Mouse (Mus musculus) heart, embryonic 14.5 days (tissue): ENCODE results near the gene Pan3. TPM values are rescaled to one million over a fixed set of nuclear protein-coding genes. Genes with fewer than 3 reads are reported as not detected.
A peak's percentile ranks its signal among the peaks of the same experiment; 100 is the strongest.

Source experiments
- ATAC-seq: fragments of 200-750 bp; cut with Nextera tagmentation; 2 replicates; pipeline ENCODE4 v1.8.0; 2017; ENCODE audit warnings: low read depth, moderate TSS enrichment; ENCODE audit not compliant: insufficient number of reproducible peaks, insufficient read depth, low FRiP score
- H3K27ac ChIP-seq, 2 experiments: fragments of 200-500 bp in 1 of 2; fragments of 300-500 bp in 1 of 2; sonication (generic) in 1 of 2; replicated peaks in 1 of 2; 2 replicates each; pipeline ENCODE4 v1.5.1; 2012 to 2014; ENCODE audit warnings: low read depth in 2 of 2, low read length in 2 of 2, control low read depth in 1 of 2, mild to moderate bottlenecking in 1 of 2, mixed read lengths in 1 of 2; ENCODE audit not compliant: control insufficient read depth in 1 of 2, insufficient read depth in 1 of 2
- H3K27me3 ChIP-seq: fragments of 300-500 bp; sonication (generic); 2 replicates; pipeline ENCODE4 v1.6.1; 2014; ENCODE audit warnings: mild to moderate bottlenecking, low read length, control low read depth; ENCODE audit not compliant: control insufficient read depth, insufficient read depth
- H3K36me3 ChIP-seq: fragments of 300-500 bp; sonication (generic); 2 replicates; pipeline ENCODE4 v1.6.1; 2014; ENCODE audit warnings: mild to moderate bottlenecking, control low read depth, low read length, mixed read lengths; ENCODE audit not compliant: control insufficient read depth, insufficient read depth
- H3K4me1 ChIP-seq, 2 experiments: fragments of 200-500 bp in 1 of 2; fragments of 300-500 bp in 1 of 2; sonication (generic) in 1 of 2; 2 replicates each; pipeline ENCODE4 v1.6.1; 2012 to 2014; ENCODE audit warnings: low read length in 2 of 2, control low read depth in 1 of 2, mixed read lengths in 1 of 2; ENCODE audit not compliant: control insufficient read depth in 2 of 2, insufficient read depth in 2 of 2
- H3K4me2 ChIP-seq: fragments of 300-500 bp; sonication (generic); 2 replicates; pipeline ENCODE4 v1.6.1; 2014; ENCODE audit warnings: mild to moderate bottlenecking, low read length
- H3K4me3 ChIP-seq, 2 experiments: fragments of 200-500 bp in 1 of 2; fragments of 300-500 bp in 1 of 2; sonication (generic) in 1 of 2; 2 replicates each; pipeline ENCODE4 v1.5.1; 2012 to 2014; ENCODE audit warnings: low read length in 2 of 2, mild to moderate bottlenecking in 2 of 2, control low read depth in 1 of 2, low read depth in 1 of 2, moderate library complexity in 1 of 2; ENCODE audit not compliant: control insufficient read depth in 1 of 2, insufficient read depth in 1 of 2
- H3K9ac ChIP-seq: fragments of 300-500 bp; sonication (generic); 2 replicates; pipeline ENCODE4 v1.6.1; 2014; ENCODE audit warnings: mild to moderate bottlenecking, low read length
- H3K9me3 ChIP-seq: fragments of 300-500 bp; sonication (generic); 2 replicates; pipeline ENCODE4 v1.6.1; 2016; ENCODE audit warnings: low read length, control low read depth; ENCODE audit not compliant: control insufficient read depth
- WGBS: fragments of 180-500 bp; shearing (Covaris S2); extraction: QIAGEN DNeasy Blood & Tissue Kit; methylation state at CpG from one replicate; pipeline ENCODE4 v1.1.7; 2014; 5-methylcytosine and 5-hydroxymethylcytosine counted together
- polyA plus RNA-seq: library from polyadenylated mRNA; unstranded; fragments of >200 nt; fragmentation: Nextera tagmentation; extraction: Ambion mirVana; gene quantifications from 2 replicates; pipeline ENCODE4 v1.2.1, GENCODE M21; 2014

Gene Pan3
- polyA plus RNA-seq, 1 experiment from 2014 or later = 55.8 TPM

GRCm38 (mm10) chr5:147564140-147564590 is 134.2 kb downstream of the Pan3 start:
- no peak overlapping the region for H3K4me3 ChIP-seq
- ATAC-seq = no peak
- H3K4me2 ChIP-seq = peak overlapping the region; percentile 21; the same call in 1 of the 2 replicates

GRCm38 (mm10) chr5:147565444-147565843 is 135.5 kb downstream of the Pan3 start:
- 82% methylated on average over 7 of the region's 7 CpGs for WGBS
- no peak for ATAC-seq
- H3K27me3 ChIP-seq = no peaks in the 10 kb centered on the region

More at GRCm38 (mm10) chr5:147564140-147564590, 134.2 kb downstream of the Pan3 start:
- Histone ChIP-seq H3K27me3 (no peaks in the 10 kb centered on the region), H3K9me3 (no peaks in the 10 kb centered on the region), H3K9ac (no peak overlapping the region), H3K27ac (no peak overlapping the region), H3K4me1 (no peaks in the 10 kb centered on the region; a peak in 1 of 4 replicates), H3K36me3 (0 out of 2 replicates have a peak, but pooled peaks cover 3% of the 10 kb centered on the region)
- 44% methylated on average over 16 of the region's 16 CpGs for WGBS

GRCm38 (mm10) chr5:147566335-147566734 is 136.4 kb downstream of the Pan3 start:
- Histone ChIP-seq H3K9ac (no peak overlapping the region), H3K4me3 (no peak overlapping the region), H3K4me2 (no peak overlapping the region), H3K9me3 (no peaks in the 10 kb centered on the region), H3K27me3 (no peaks in the 10 kb centered on the region), H3K36me3 (0 out of 2 replicates have a peak, but pooled peaks cover 3% of the 10 kb centered on the region), H3K27ac (no peak overlapping the region), H3K4me1 (no peaks in the 10 kb centered on the region; a peak in 1 of 4 replicates)
- ATAC-seq = no peak
- WGBS = 33% methylated on average over 7 of the region's 7 CpGs

More at GRCm38 (mm10) chr5:147565444-147565843, 135.5 kb downstream of the Pan3 start:
- no peak overlapping the region for H3K4me3 ChIP-seq
- no peak overlapping the region for H3K9ac ChIP-seq
- H3K27ac ChIP-seq = no peak overlapping the region
- no peaks in the 10 kb centered on the region; a peak in 1 of 4 replicates for H3K4me1 ChIP-seq
- 0 out of 2 replicates have a peak, but pooled peaks cover 3% of the 10 kb centered on the region for H3K36me3 ChIP-seq
- H3K9me3 ChIP-seq = no peaks in the 10 kb centered on the region
- H3K4me2 ChIP-seq = no peak overlapping the region

- Histone ChIP-seq H3K9me3 (no peaks in the 10 kb centered on the region), H3K27ac (no peak overlapping the region), H3K4me1 (peaks cover 2 to 3% of the 10 kb centered on the region in 2 experiments; a peak in 3 of 4 replicates), H3K4me2 (no peak overlapping the region), H3K27me3 (no peaks in the 10 kb centered on the region), H3K36me3 (no peaks in the 10 kb centered on the region), H3K9ac (no peak overlapping the region), H3K4me3 (no peak overlapping the region)
- WGBS = 69% methylated on average over 7 of the region's 7 CpGs
- ATAC-seq = no peak
These were observed 142.7 kb downstream of the Pan3 start for GRCm38 (mm10) chr5:147572695-147573094.

- H3K4me1 ChIP-seq = peaks cover 2 to 3% of the 10 kb centered on the region in 2 experiments; a peak in 3 of 4 replicates
- no peaks in the 10 kb centered on the region for H3K27me3 ChIP-seq
- no peak overlapping the region for H3K4me2 ChIP-seq
- ATAC-seq = no peak
- no peak overlapping the region for H3K4me3 ChIP-seq
- H3K9me3 ChIP-seq = no peaks in the 10 kb centered on the region
- WGBS = 68% methylated on average over 1 of the region's 1 CpGs
- H3K36me3 ChIP-seq = no peaks in the 10 kb centered on the region
- H3K27ac ChIP-seq = no peak overlapping the region
- no peak overlapping the region for H3K9ac ChIP-seq
These were observed 143.6 kb downstream of the Pan3 start for GRCm38 (mm10) chr5:147573555-147573954.

GRCm38 (mm10) chr5:147574517-147574916 is 144.6 kb downstream of the Pan3 start:
- Histone ChIP-seq H3K27ac (no peak overlapping the region), H3K4me3 (no peak overlapping the region), H3K4me1 (peaks cover 2 to 3% of the 10 kb centered on the region in 2 experiments; a peak in 3 of 4 replicates), H3K36me3 (no peaks in the 10 kb centered on the region), H3K9ac (no peak overlapping the region), H3K9me3 (no peaks in the 10 kb centered on the region), H3K27me3 (no peaks in the 10 kb centered on the region), H3K4me2 (no peak overlapping the region)
- WGBS = 25% methylated on average over 8 of the region's 8 CpGs
- peak; percentile 67 for ATAC-seq

- no peaks in the 10 kb centered on the region for H3K36me3 ChIP-seq
- H3K4me2 ChIP-seq = no peak overlapping the region
- peaks cover 2 to 3% of the 10 kb centered on the region in 2 experiments; a peak in 3 of 4 replicates for H3K4me1 ChIP-seq
- WGBS = 31% methylated on average over 6 of the region's 6 CpGs
- no peaks in the 10 kb centered on the region for H3K9me3 ChIP-seq
- no peak overlapping the region for H3K27ac ChIP-seq
- H3K27me3 ChIP-seq = no peaks in the 10 kb centered on the region
- ATAC-seq = no peak
- no peak overlapping the region for H3K4me3 ChIP-seq
- no peak overlapping the region for H3K9ac ChIP-seq
These were observed 147.0 kb downstream of the Pan3 start for GRCm38 (mm10) chr5:147577003-147577402.

GRCm38 (mm10) chr5:147579148-147579547 is 149.2 kb downstream of the Pan3 start:
- Histone ChIP-seq H3K27me3 (no peaks in the 10 kb centered on the region), H3K9ac (no peak overlapping the region), H3K4me3 (no peak overlapping the region), H3K36me3 (no peaks in the 10 kb centered on the region), H3K27ac (no peak overlapping the region), H3K9me3 (no peaks in the 10 kb centered on the region), H3K4me2 (no peak overlapping the region), H3K4me1 (peaks cover 2 to 3% of the 10 kb centered on the region in 2 experiments; a peak in 3 of 4 replicates)
- WGBS = 89% methylated on average over 7 of the region's 7 CpGs
- ATAC-seq = no peak
